ENCODE assay signal across 32 mouse cellular contexts in the genomic region with DNA sequence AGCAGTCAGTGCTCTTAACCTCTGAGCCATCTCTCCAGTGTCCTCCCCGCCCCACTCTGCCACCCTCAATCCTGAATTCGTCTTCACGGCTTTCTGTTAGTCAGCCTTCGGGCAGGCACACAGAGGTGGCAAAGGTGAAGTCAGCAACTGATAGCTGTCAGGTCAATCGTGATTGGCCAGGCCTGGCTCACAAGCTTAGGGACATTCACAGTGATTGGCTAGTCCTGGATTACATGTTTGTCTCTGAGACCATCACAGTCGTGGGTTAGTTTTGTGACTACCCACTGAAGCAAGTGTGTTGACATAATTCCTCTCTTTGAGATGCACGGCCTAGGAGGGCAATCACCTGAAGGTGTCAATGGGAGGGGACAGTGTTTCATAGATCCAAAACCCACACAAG. TPM values are rescaled to one million over a fixed set of nuclear protein-coding genes. Genes with fewer than 3 reads are reported as not detected.
DNase-seq lines count a peak whose midpoint lies in the region; ATAC-seq and TF ChIP-seq lines count a peak whose summit lies in the region.
"Had no signal": no experiment of that assay in that cellular context is flagged by ENCODE, and none has a peak within 500 bp of the region (broad histone marks: within the 10 kb centered on the region; RNA-seq: fewer than 3 reads in every experiment).

No protein-coding gene starts in this region.

- H3K9ac ChIP-seq in ES-Bruce4 (ENCODE audit: low read depth, poor library complexity, severe bottlenecking) (no peak overlapping the region), MEL (ENCODE audit: control insufficient read depth, low read depth, low read length, poor library complexity, severe bottlenecking) (no peak overlapping the region)
- H3K9ac ChIP-seq: embryonic facial prominence, embryonic 13.5 days; forebrain, postnatal 0 days; hindbrain, embryonic 12.5 days; hindbrain, embryonic 15.5 days had no signal

- DNase-seq in MEL (ENCODE audit: low read depth, low spot score) (peak; percentile 8), adipocyte (ENCODE audit: low spot score) (no peak)
- no peak for DNase-seq in frontal cortex, postnatal 14 days (ENCODE audit: low spot score in 2 of 2)
- DNase-seq: adrenal gland, adult 8-10 months; adrenal gland, postnatal 25 days; B cell, adult 2 months; cerebellum, adult 11-12 months; cerebellum, adult 8-10 months; cerebellum, postnatal 10 days; cerebellum, postnatal 36 days; embryo, embryonic 11 days; forebrain, postnatal 0 days; gastrocnemius, postnatal 10 days; gastrocnemius, postnatal 36 days; heart, adult 11 months had no signal

- H3K27me3 ChIP-seq in ES-Bruce4 (ENCODE audit: control insufficient read depth, insufficient read depth, low read length, poor library complexity, severe bottlenecking) (no peaks in the 10 kb centered on the region), MEL (ENCODE audit: control insufficient read depth in 1 of 2, insufficient read depth in 2 of 2, low read length in 2 of 2) (no peaks in the 10 kb centered on the region)
- H3K27me3 ChIP-seq: CH12.LX; embryonic facial prominence, embryonic 13.5 days; hindbrain, embryonic 12.5 days; hindbrain, embryonic 15.5 days had no signal

- TF ChIP-seq POLR2A in ES-Bruce4 (IDR thresholded peaks at IDR 0.05; ENCODE audit: insufficient read depth, low read length), result no peak
- TF ChIP-seq POLR2A in MEL (IDR thresholded peaks at IDR 0.05; ENCODE audit: control insufficient read depth in 1 of 2, insufficient read depth in 1 of 2, low read depth in 1 of 2, low read length in 2 of 2, poor library complexity in 1 of 2), result no peak

- no peaks in the 10 kb centered on the region for H3K9me3 ChIP-seq in ES-Bruce4 (replicated peaks; ENCODE audit: control insufficient read depth, insufficient read depth, low read length, poor library complexity, severe bottlenecking)
- H3K9me3 ChIP-seq in MEL (replicated peaks; ENCODE audit: insufficient read depth, low read length), result no peaks in the 10 kb centered on the region
- H3K9me3 ChIP-seq: embryonic facial prominence, embryonic 10.5 days; embryonic facial prominence, embryonic 13.5 days; hindbrain, embryonic 12.5 days; hindbrain, embryonic 15.5 days had no signal

- H3K4me3 ChIP-seq in ES-Bruce4 (ENCODE audit: low read depth, low read length) (no peak overlapping the region), MEL (ENCODE audit: control insufficient read depth in 1 of 2, insufficient read depth in 1 of 2, low read depth in 2 of 2, low read length in 2 of 2) (no peak overlapping the region)
- H3K4me3 ChIP-seq: embryonic facial prominence, embryonic 10.5 days; embryonic facial prominence, embryonic 13.5 days; hindbrain, embryonic 12.5 days; hindbrain, embryonic 15.5 days had no signal

- TF ChIP-seq EP300 in ES-Bruce4 (IDR thresholded peaks at IDR 0.05; ENCODE audit: insufficient read depth, low read depth, low read length) (no peak), MEL (IDR thresholded peaks at IDR 0.05; ENCODE audit: low read depth in 1 of 2, low read length in 2 of 2) (no peak)

- peak; percentile 81 for ATAC-seq in erythroblast, adult 5-6 weeks (replicated peaks; ENCODE audit: low FRiP score, poor library complexity, severe bottlenecking)
- ATAC-seq in megakaryocyte-erythroid progenitor cell, adult 5-6 weeks (replicated peaks; ENCODE audit: low FRiP score, low TSS enrichment, poor library complexity, severe bottlenecking), result 0 out of 2 replicates have a peak, but pooled peaks have one; percentile 22
- no peak for ATAC-seq in granulocyte monocyte progenitor cell, adult 5-6 weeks (replicated peaks; ENCODE audit: poor library complexity, severe bottlenecking)
- ATAC-seq: forebrain, embryonic 14.5 days; forebrain, postnatal 0 days; intestine, postnatal 0 days had no signal

- H3K4me1 ChIP-seq in ES-Bruce4 (ENCODE audit: control insufficient read depth, insufficient read depth, low read length), result peaks cover 2% of the 10 kb centered on the region
- H3K4me1 ChIP-seq in MEL (ENCODE audit: control insufficient read depth in 1 of 2, insufficient read depth in 2 of 2, low read length in 2 of 2), result peaks cover 13 to 36% of the 10 kb centered on the region in 2 experiments
- H3K4me1 ChIP-seq: embryonic facial prominence, embryonic 13.5 days; hindbrain, embryonic 12.5 days; hindbrain, embryonic 15.5 days had no signal

- H3K36me3 ChIP-seq in ES-Bruce4 (ENCODE audit: control insufficient read depth, insufficient read depth, low read length, poor library complexity, severe bottlenecking), result peaks cover 18% of the 10 kb centered on the region
- peaks cover 0 to 35% of the 10 kb centered on the region in 2 experiments; a peak in 3 of 4 replicates for H3K36me3 ChIP-seq in MEL (ENCODE audit: control insufficient read depth in 1 of 2, insufficient read depth in 2 of 2, low read length in 2 of 2)

- TF ChIP-seq CTCF in ES-Bruce4 (IDR thresholded peaks at IDR 0.05; ENCODE audit: low read depth, low read length) (no peak), MEL (IDR thresholded peaks at IDR 0.05 in 2 of 3, conservative IDR thresholded peaks at IDR 0.05 in 1 of 3; ENCODE audit: control insufficient read depth in 1 of 3, insufficient read depth in 1 of 3, low read depth in 2 of 3, low read length in 3 of 3, poor library complexity in 1 of 3, severe bottlenecking in 1 of 3) (no peak)

- H3K79me2 ChIP-seq in MEL (ENCODE audit: control insufficient read depth, insufficient read depth, low read length, poor library complexity), result no peaks in the 10 kb centered on the region

- TF ChIP-seq RAD21 in MEL (IDR thresholded peaks at IDR 0.05; ENCODE audit: low read depth, low read length), result no peak

- peak overlapping the region; percentile 96 for H3K27ac ChIP-seq in ES-Bruce4 (ENCODE audit: insufficient read depth, low read length)
- H3K27ac ChIP-seq in MEL (ENCODE audit: control insufficient read depth, low read depth, low read length), result no peak overlapping the region
- H3K27ac ChIP-seq: embryonic facial prominence, embryonic 10.5 days; embryonic facial prominence, embryonic 13.5 days; hindbrain, embryonic 12.5 days; hindbrain, embryonic 15.5 days had no signal

TF ChIP-seq in MEL, 35 proteins besides CTCF, POLR2A, EP300 and RAD21 (continues in another document):
- TF ChIP-seq POLR2AphosphoS2 (IDR thresholded peaks at IDR 0.05; ENCODE audit: low read length), result no peak

RNA-seq across cellular contexts. Expression of gene Afg3l1, which starts 24.4 kb away (rescaled TPM):
- polyA plus RNA-seq in ES-Bruce4 (2011; ENCODE audit: insufficient read depth, insufficient read length, low read depth, missing spikeins), result 42.0 and 45.3 TPM in 2 replicates
- 27.5 and 31.0 TPM in 2 replicates for total RNA-seq in MEL (2012; rRNA removed)
- polyA plus RNA-seq in MEL (2012; ENCODE audit: insufficient read depth in 1 of 2, insufficient read length in 2 of 2, low read depth in 1 of 2, low replicate concordance in 2 of 2, missing spikeins in 1 of 2), result 10 to 100 TPM in 1 of 2 experiments, not detected in 1; 68.4 TPM
- total RNA-seq in erythroblast, adult 5-6 weeks (2015; ENCODE audit: low replicate concordance), result 6.1 and 10.4 TPM in 2 replicates
- total RNA-seq in erythroblast, adult 5-6 weeks (2017; ENCODE audit: low replicate concordance), result 2.6 and 6.7 TPM in 2 replicates
- 36.2 and 42.0 TPM in 2 replicates for total RNA-seq in megakaryocyte-erythroid progenitor cell, adult 5-6 weeks (2014; fragmentation: Nextera tagmentation)
- 19.7 and 20.7 TPM in 2 replicates for total RNA-seq in megakaryocyte-erythroid progenitor cell, adult 5-6 weeks (2017)
- total RNA-seq in granulocyte monocyte progenitor cell, adult 5-6 weeks (2014; fragmentation: Nextera tagmentation), result 38.4 and 42.1 TPM in 2 replicates
- total RNA-seq in granulocyte monocyte progenitor cell, adult 5-6 weeks (2017), result 21.2 and 25.0 TPM in 2 replicates

RNA-seq across cellular contexts. Expression of gene Def8, which starts 30.0 kb away (rescaled TPM):
- polyA plus RNA-seq in ES-Bruce4 (2011; ENCODE audit: insufficient read depth, insufficient read length, low read depth, missing spikeins) (76.6 and 81.6 TPM in 2 replicates), MEL (2012; ENCODE audit: insufficient read depth in 1 of 2, insufficient read length in 2 of 2, low read depth in 1 of 2, low replicate concordance in 2 of 2, missing spikeins in 1 of 2) (10 to 100 TPM in 1 of 2 experiments, not detected in 1; 34.0 TPM)
- 23.8 and 26.0 TPM in 2 replicates for total RNA-seq in MEL (2012; rRNA removed)
- 11.3 and 15.8 TPM in 2 replicates for total RNA-seq in erythroblast, adult 5-6 weeks (2015; ENCODE audit: low replicate concordance)
- total RNA-seq in erythroblast, adult 5-6 weeks (2017; ENCODE audit: low replicate concordance), result 12.8 and 16.5 TPM in 2 replicates
- total RNA-seq in megakaryocyte-erythroid progenitor cell, adult 5-6 weeks (2014; fragmentation: Nextera tagmentation), result 60.6 and 61.1 TPM in 2 replicates
- 33.5 and 45.9 TPM in 2 replicates for total RNA-seq in megakaryocyte-erythroid progenitor cell, adult 5-6 weeks (2017)
- total RNA-seq in granulocyte monocyte progenitor cell, adult 5-6 weeks (2014; fragmentation: Nextera tagmentation), result 55.6 and 58.3 TPM in 2 replicates
- total RNA-seq in granulocyte monocyte progenitor cell, adult 5-6 weeks (2017), result 57.5 and 75.5 TPM in 2 replicates

RNA-seq across cellular contexts. Expression of gene Tubb3, which starts 42.1 kb away (rescaled TPM):
- polyA plus RNA-seq in ES-Bruce4 (2011; ENCODE audit: insufficient read depth, insufficient read length, low read depth, missing spikeins), result 19.6 and 20.1 TPM in 2 replicates
- total RNA-seq in MEL (2012; rRNA removed), result 0.69 TPM in 2 replicates
- 1 to 10 TPM in 1 of 2 experiments, not detected in 1; 1.4 TPM for polyA plus RNA-seq in MEL (2012; ENCODE audit: insufficient read depth in 1 of 2, insufficient read length in 2 of 2, low read depth in 1 of 2, low replicate concordance in 2 of 2, missing spikeins in 1 of 2)
- 3.8 TPM in 1 of 2 replicates, not detected in the other for total RNA-seq in erythroblast, adult 5-6 weeks (2015; ENCODE audit: low replicate concordance)
- not detected in 2 replicates for total RNA-seq in erythroblast, adult 5-6 weeks (2017; ENCODE audit: low replicate concordance)
- 1.0 and 1.3 TPM in 2 replicates for total RNA-seq in megakaryocyte-erythroid progenitor cell, adult 5-6 weeks (2014; fragmentation: Nextera tagmentation)
- 0.19 TPM in 1 of 2 replicates, not detected in the other for total RNA-seq in megakaryocyte-erythroid progenitor cell, adult 5-6 weeks (2017)
- total RNA-seq in granulocyte monocyte progenitor cell, adult 5-6 weeks (2014; fragmentation: Nextera tagmentation), result not detected in 2 replicates
- total RNA-seq in granulocyte monocyte progenitor cell, adult 5-6 weeks (2017), result not detected in 2 replicates

RNA-seq across cellular contexts. Expression of gene Mc1r, which starts 46.4 kb away (rescaled TPM):
- not detected in 2 replicates for polyA plus RNA-seq in ES-Bruce4 (2011; ENCODE audit: insufficient read depth, insufficient read length, low read depth, missing spikeins)
- total RNA-seq in MEL (2012; rRNA removed), result 0.31 and 0.36 TPM in 2 replicates
- under 1 TPM in 1 of 2 experiments, not detected in 1; 0.45 TPM for polyA plus RNA-seq in MEL (2012; ENCODE audit: insufficient read depth in 1 of 2, insufficient read length in 2 of 2, low read depth in 1 of 2, low replicate concordance in 2 of 2, missing spikeins in 1 of 2)
- total RNA-seq in erythroblast, adult 5-6 weeks (2015; ENCODE audit: low replicate concordance), result not detected in 2 replicates
- total RNA-seq in erythroblast, adult 5-6 weeks (2017; ENCODE audit: low replicate concordance), result not detected in 2 replicates
- total RNA-seq in megakaryocyte-erythroid progenitor cell, adult 5-6 weeks (2014; fragmentation: Nextera tagmentation), result 0.92 and 1.7 TPM in 2 replicates
- total RNA-seq in megakaryocyte-erythroid progenitor cell, adult 5-6 weeks (2017), result 0.91 TPM in 1 of 2 replicates, not detected in the other
- total RNA-seq in granulocyte monocyte progenitor cell, adult 5-6 weeks (2014; fragmentation: Nextera tagmentation), result 0.28 TPM in 1 of 2 replicates, not detected in the other
- 0.05 TPM in 1 of 2 replicates, not detected in the other for total RNA-seq in granulocyte monocyte progenitor cell, adult 5-6 weeks (2017)
- total RNA-seq: adrenal gland, postnatal 25 days; gastrocnemius, postnatal 10 days; gastrocnemius, postnatal 36 days; heart, adult 8-10 months; heart, postnatal 25 days; hematopoietic stem cell, adult 5-6 weeks had no signal
- polyA plus RNA-seq: embryonic facial prominence, embryonic 10.5 days; heart, embryonic 11.5 days; heart, postnatal 0 days; intestine, embryonic 14.5 days; intestine, postnatal 0 days had no signal
